Mouse (Mus musculus): Measurements from ENCODE around the gene Gm20388. TPM values are rescaled to one million over a fixed set of nuclear protein-coding genes. Genes with fewer than 3 reads are reported as not detected.
"Not testable (repeated sequence)": the region's sequence is repeated elsewhere in the genome, so short reads cannot be mapped to it uniquely, and the experiment has no call there.

Gm20388 gene
- total and polyA plus RNA-seq, 2 experiments from 2014 or later, result 51.3 TPM; not detected in 1

- Histone ChIP-seq H3K4me3 (ENCODE audit: low read depth, low read length) (peak overlapping the region; percentile 63), H3K9me3 (ENCODE audit: low read length) (no peaks in the 10 kb centered on the region), H3K36me3 (ENCODE audit: insufficient read depth) (no peaks in the 10 kb centered on the region), H3K4me2 (ENCODE audit: low read depth) (peak overlapping the region; percentile 70), H3K9ac (peak overlapping the region; percentile 83), H3K27me3 (ENCODE audit: insufficient read depth, low read length) (no peaks in the 10 kb centered on the region), H3K4me1 (ENCODE audit: insufficient read depth) (peaks cover 19% of the 10 kb centered on the region), H3K27ac (ENCODE audit: low read depth, low read length) (peak overlapping the region; percentile 78)
- no peak for TF ChIP-seq CTCF (IDR thresholded peaks at IDR 0.05; ENCODE audit: low read depth)
- ATAC-seq (no peak), DNase-seq (no peak)
- WGBS, result under 1% methylated on average over 12 of the region's 12 CpGs
Observed at GRCm38 (mm10) chr8:123806374-123806935, 3895.8 kb downstream of the Gm20388 start.

GRCm38 (mm10) chr8:123807024-123807431 is 3896.4 kb downstream of the Gm20388 start:
- peak overlapping the region; percentile 70 for H3K4me2 ChIP-seq (ENCODE audit: low read depth)
- no peak for TF ChIP-seq CTCF (IDR thresholded peaks at IDR 0.05; ENCODE audit: low read depth)
- H3K9ac ChIP-seq, result peak overlapping the region; percentile 83
- ATAC-seq (peak; percentile 32; the same call in 1 of the 2 replicates), DNase-seq (peak; percentile 42)
- H3K27me3 ChIP-seq (ENCODE audit: insufficient read depth, low read length), result no peaks in the 10 kb centered on the region
- H3K9me3 ChIP-seq (ENCODE audit: low read length), result no peaks in the 10 kb centered on the region
- peaks cover 19% of the 10 kb centered on the region for H3K4me1 ChIP-seq (ENCODE audit: insufficient read depth)
- 5% methylated on average over 14 of the region's 14 CpGs for WGBS
- no peak overlapping the region for H3K27ac ChIP-seq (ENCODE audit: low read depth, low read length)
- peak overlapping the region; percentile 63 for H3K4me3 ChIP-seq (ENCODE audit: low read depth, low read length)
- H3K36me3 ChIP-seq (ENCODE audit: insufficient read depth), result no peaks in the 10 kb centered on the region

- DNase-seq (no peak), ATAC-seq (no peak)
- TF ChIP-seq CTCF (IDR thresholded peaks at IDR 0.05; ENCODE audit: low read depth), result no peak
- Histone ChIP-seq H3K27ac (ENCODE audit: low read depth, low read length) (no peak overlapping the region), H3K9ac (no peak overlapping the region), H3K4me3 (ENCODE audit: low read depth, low read length) (no peak overlapping the region), H3K4me1 (ENCODE audit: insufficient read depth) (peaks cover 19% of the 10 kb centered on the region), H3K4me2 (ENCODE audit: low read depth) (peak overlapping the region; percentile 70), H3K9me3 (ENCODE audit: low read length) (no peaks in the 10 kb centered on the region), H3K36me3 (ENCODE audit: insufficient read depth) (no peaks in the 10 kb centered on the region), H3K27me3 (ENCODE audit: insufficient read depth, low read length) (no peaks in the 10 kb centered on the region)
- WGBS, result 68% methylated on average over 6 of the region's 6 CpGs
Observed at GRCm38 (mm10) chr8:123807852-123808573, 3897.4 kb downstream of the Gm20388 start.

GRCm38 (mm10) chr8:123808671-123809070 is 3898.0 kb downstream of the Gm20388 start:
- Histone ChIP-seq H3K4me1 (ENCODE audit: insufficient read depth) (peaks cover 19% of the 10 kb centered on the region), H3K27ac (ENCODE audit: low read depth, low read length) (no peak overlapping the region), H3K27me3 (ENCODE audit: insufficient read depth, low read length) (no peaks in the 10 kb centered on the region), H3K4me3 (ENCODE audit: low read depth, low read length) (no peak overlapping the region), H3K9me3 (ENCODE audit: low read length) (no peaks in the 10 kb centered on the region), H3K4me2 (ENCODE audit: low read depth) (no peak overlapping the region), H3K36me3 (ENCODE audit: insufficient read depth) (no peaks in the 10 kb centered on the region), H3K9ac (no peak overlapping the region)
- no peak for ATAC-seq
- 74% methylated on average over 7 of the region's 7 CpGs for WGBS
- DNase-seq, result no peak
- 0 out of 2 replicates have a peak, but pooled peaks have one; percentile 3 for TF ChIP-seq CTCF (IDR thresholded peaks at IDR 0.05; ENCODE audit: low read depth)

- not testable (repeated sequence) for H3K4me3 ChIP-seq (ENCODE audit: low read depth, low read length); H3K9ac ChIP-seq; H3K4me2 ChIP-seq (ENCODE audit: low read depth); H3K9me3 ChIP-seq (ENCODE audit: low read length); ATAC-seq; H3K27me3 ChIP-seq (ENCODE audit: insufficient read depth, low read length); H3K27ac ChIP-seq (ENCODE audit: low read depth, low read length); H3K36me3 ChIP-seq (ENCODE audit: insufficient read depth); DNase-seq
- H3K4me1 ChIP-seq (ENCODE audit: insufficient read depth), result peaks cover 19% of the 10 kb centered on the region
- 84% methylated on average over 4 of the region's 4 CpGs for WGBS
Observed at GRCm38 (mm10) chr8:123809342-123809741, 3898.7 kb downstream of the Gm20388 start.

GRCm38 (mm10) chr8:123812227-123812626 is 3901.6 kb downstream of the Gm20388 start:
- H3K4me1 ChIP-seq (ENCODE audit: insufficient read depth), result peaks cover 12% of the 10 kb centered on the region
- H3K27me3 ChIP-seq (ENCODE audit: insufficient read depth, low read length), result no peaks in the 10 kb centered on the region
- no peak overlapping the region for H3K9ac ChIP-seq
- H3K9me3 ChIP-seq (ENCODE audit: low read length), result no peaks in the 10 kb centered on the region
- H3K4me3 ChIP-seq (ENCODE audit: low read depth, low read length), result no peak overlapping the region
- 90% methylated on average over 5 of the region's 5 CpGs for WGBS
- TF ChIP-seq CTCF (IDR thresholded peaks at IDR 0.05; ENCODE audit: low read depth), result no peak
- no peak overlapping the region for H3K27ac ChIP-seq (ENCODE audit: low read depth, low read length)
- DNase-seq, result no peak
- no peak overlapping the region for H3K4me2 ChIP-seq (ENCODE audit: low read depth)
- H3K36me3 ChIP-seq (ENCODE audit: insufficient read depth), result peaks cover 7% of the 10 kb centered on the region; the same call in 1 of the 2 replicates
- no peak for ATAC-seq

GRCm38 (mm10) chr8:123813173-123813891 is 3902.7 kb downstream of the Gm20388 start:
- no peak for TF ChIP-seq CTCF (IDR thresholded peaks at IDR 0.05; ENCODE audit: low read depth)
- 75% methylated on average over 16 of the region's 16 CpGs for WGBS
- no peak overlapping the region for H3K4me2 ChIP-seq (ENCODE audit: low read depth)
- H3K9me3 ChIP-seq (ENCODE audit: low read length), result no peaks in the 10 kb centered on the region
- ATAC-seq, result no peak
- DNase-seq, result no peak
- H3K27me3 ChIP-seq (ENCODE audit: insufficient read depth, low read length), result no peaks in the 10 kb centered on the region
- peaks cover 1% of the 10 kb centered on the region; the same call in 1 of the 2 replicates for H3K4me1 ChIP-seq (ENCODE audit: insufficient read depth)
- H3K36me3 ChIP-seq (ENCODE audit: insufficient read depth), result peaks cover 7% of the 10 kb centered on the region; the same call in 1 of the 2 replicates
- no peak overlapping the region for H3K27ac ChIP-seq (ENCODE audit: low read depth, low read length)
- no peak overlapping the region for H3K9ac ChIP-seq
- no peak overlapping the region for H3K4me3 ChIP-seq (ENCODE audit: low read depth, low read length)

Data from forebrain, postnatal 0 days (tissue).